Comparison of ENCODE assay signal across 13 mouse cellular contexts in genomic region chr5:149392420-149392988, GRCm38 (mm10). TPM values are rescaled to one million over a fixed set of nuclear protein-coding genes. Genes with fewer than 3 reads are reported as not detected.
A peak's percentile ranks its signal among the peaks of the same experiment; 100 is the strongest.
DNase-seq lines count a peak whose midpoint lies in the region; ATAC-seq lines count a peak whose summit lies in the region.
"Had no signal": no experiment of that assay in that cellular context is flagged by ENCODE, and none has a peak within 500 bp of the region (broad histone marks: within the 10 kb centered on the region; RNA-seq: fewer than 3 reads in every experiment).

No protein-coding gene starts in this region.

- peak overlapping the region; percentile 66 for H3K27ac ChIP-seq in heart, embryonic 12.5 days (ENCODE audit: poor library complexity, severe bottlenecking)
- H3K27ac ChIP-seq in lung, embryonic 15.5 days = peak overlapping the region; percentile 86
- H3K27ac ChIP-seq in liver, embryonic 13.5 days = 0 out of 2 replicates have a peak overlapping the region, but pooled peaks have one; percentile 23

- no peaks in the 10 kb centered on the region for H3K36me3 ChIP-seq in heart, embryonic 12.5 days
- H3K36me3 ChIP-seq in lung, embryonic 15.5 days = no peaks in the 10 kb centered on the region
- H3K36me3 ChIP-seq in liver, embryonic 13.5 days = no peaks in the 10 kb centered on the region

- H3K9me3 ChIP-seq in heart, embryonic 12.5 days (replicated peaks) = peaks cover 4% of the 10 kb centered on the region
- no peaks in the 10 kb centered on the region for H3K9me3 ChIP-seq in lung, embryonic 15.5 days
- H3K9me3 ChIP-seq in liver, embryonic 13.5 days (replicated peaks) = no peaks in the 10 kb centered on the region

- H3K9ac ChIP-seq in heart, embryonic 12.5 days = no peak overlapping the region
- H3K9ac ChIP-seq in lung, embryonic 15.5 days = no peak overlapping the region
- H3K9ac ChIP-seq in liver, embryonic 13.5 days = no peak overlapping the region

- H3K27me3 ChIP-seq in heart, embryonic 12.5 days (replicated peaks) = 0 out of 2 replicates have a peak, but pooled peaks cover 3% of the 10 kb centered on the region
- H3K27me3 ChIP-seq in lung, embryonic 15.5 days = no peaks in the 10 kb centered on the region
- H3K27me3 ChIP-seq in liver, embryonic 13.5 days = no peaks in the 10 kb centered on the region

- no peak for DNase-seq in heart, adult 11 months
- DNase-seq in lung, postnatal 25 days (ENCODE audit: low spot score) = no peak
- DNase-seq in MEL-GATA-1-ER (ENCODE audit: extremely low read depth, low read depth) = peak; percentile 29
- DNase-seq in liver, embryonic 13.5 days = no peak
- DNase-seq in T-cell, adult 2 months (ENCODE audit: low spot score) = no peak
- DNase-seq in layer of hippocampus, adult 18-20 months (ENCODE audit: low spot score in 2 of 2) = no peak

- H3K4me3 ChIP-seq in heart, embryonic 12.5 days = no peak overlapping the region
- H3K4me3 ChIP-seq in lung, embryonic 15.5 days = no peak overlapping the region
- no peak overlapping the region for H3K4me3 ChIP-seq in liver, embryonic 13.5 days (replicated peaks)

- H3K4me1 ChIP-seq in heart, embryonic 12.5 days (replicated peaks) = peaks cover 26% of the 10 kb centered on the region
- H3K4me1 ChIP-seq in lung, embryonic 15.5 days = peaks cover 49% of the 10 kb centered on the region
- no peaks in the 10 kb centered on the region for H3K4me1 ChIP-seq in liver, embryonic 13.5 days (replicated peaks)

- no peak for ATAC-seq in heart, embryonic 12.5 days (ENCODE audit: insufficient number of reproducible peaks, low FRiP score)
- no peak for ATAC-seq in lung, embryonic 15.5 days (ENCODE audit: borderline replicate concordance, extremely low read depth, low FRiP score, low TSS enrichment)
- no peak for ATAC-seq in liver, embryonic 13.5 days (ENCODE audit: low read depth)
- ATAC-seq: hindbrain, embryonic 16.5 days; midbrain, embryonic 16.5 days had no signal

- H3K4me2 ChIP-seq in heart, embryonic 12.5 days = no peak overlapping the region
- H3K4me2 ChIP-seq in lung, embryonic 15.5 days = peak overlapping the region; percentile 36; the same call in 1 of the 2 replicates
- no peak overlapping the region for H3K4me2 ChIP-seq in liver, embryonic 13.5 days

- WGBS in heart, embryonic 12.5 days = 44% methylated on average over 6 of the region's 6 CpGs
- 17% methylated on average over 6 of the region's 6 CpGs for WGBS in lung, embryonic 15.5 days
- WGBS in liver, embryonic 13.5 days (ENCODE audit: insufficient replicate concordance) = 41% methylated on average over 6 of the region's 6 CpGs

RNA-seq across cellular contexts. Expression of gene Medag, which starts 19.0 kb away (rescaled TPM):
- polyA plus RNA-seq in heart, embryonic 12.5 days (2016; fragmentation: Nextera tagmentation; extraction: Ambion mirVana) = 1.2 and 1.4 TPM in 2 replicates
- polyA plus RNA-seq in lung, embryonic 15.5 days (2015; fragmentation: Nextera tagmentation; extraction: Ambion mirVana) = 0.92 and 1.5 TPM in 2 replicates
- 0.28 and 0.36 TPM in 2 replicates for polyA plus RNA-seq in liver, embryonic 13.5 days (2015; fragmentation: Nextera tagmentation; extraction: Ambion mirVana)
- 1 to 10 TPM; 3.2 to 3.6 TPM for total RNA-seq in layer of hippocampus, adult 18-20 months (2021)
- total RNA-seq: CH12.LX had no signal

RNA-seq across cellular contexts. Expression of gene Tex26, which starts 47.0 kb away (rescaled TPM):
- polyA plus RNA-seq in heart, embryonic 12.5 days (2016; fragmentation: Nextera tagmentation; extraction: Ambion mirVana) = 0.56 and 0.77 TPM in 2 replicates
- polyA plus RNA-seq in lung, embryonic 15.5 days (2015; fragmentation: Nextera tagmentation; extraction: Ambion mirVana) = 1.4 and 1.7 TPM in 2 replicates
- polyA plus RNA-seq in liver, embryonic 13.5 days (2015; fragmentation: Nextera tagmentation; extraction: Ambion mirVana) = 0.10 TPM in 2 replicates
- not detected for total RNA-seq in layer of hippocampus, adult 18-20 months (2021)
- total RNA-seq: CH12.LX; gastrocnemius, adult 18-20 months had no signal
- polyA plus RNA-seq: spleen, adult 2 months had no signal

Comparison
In these comparisons a context has a peak if more than half of its experiments do, and no peak if none do; other contexts are left out.
1. H3K27ac ChIP-seq: peak in every context shown above with its lines; median percentile 86 in lung, embryonic 15.5 days; 66 in heart, embryonic 12.5 days; 23 in liver, embryonic 13.5 days.